Mouse (Mus musculus) lung, postnatal 10 days (tissue): Measurements from ENCODE around the gene Nr1i3.
A peak's percentile ranks its signal among the peaks of the same experiment; 100 is the strongest.

Source experiments
- DNase-seq: peaks from one replicate; pipeline ENCODE4 v3.0.0; 2021

Gene Nr1i3

DNA sequence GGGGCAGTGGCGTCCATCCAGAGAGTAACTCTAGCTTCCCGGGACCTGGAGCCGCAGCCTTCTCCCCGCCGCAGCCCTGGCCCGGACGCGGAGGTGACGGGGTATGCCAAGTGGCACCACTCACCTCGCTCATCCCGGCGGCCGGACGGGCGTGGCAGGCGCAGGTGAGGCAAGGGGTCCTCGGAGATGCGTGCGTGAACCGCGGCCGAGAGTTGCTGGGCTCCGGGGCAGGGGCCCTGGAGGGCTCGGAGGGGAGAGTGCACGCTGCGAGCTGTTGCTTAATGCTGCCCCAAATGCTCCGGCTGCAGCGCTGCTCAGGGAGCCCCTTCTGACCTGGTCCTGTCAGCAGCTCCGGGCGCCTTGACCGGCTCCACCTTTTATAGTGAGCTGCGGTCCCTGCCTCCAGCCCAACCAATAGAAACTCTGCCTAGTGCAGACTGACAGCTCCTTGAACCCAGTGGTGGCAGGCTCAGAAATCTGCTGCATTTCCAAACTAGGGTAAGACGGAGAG, 17.8 kb upstream of the Nr1i3 start, which contains the start of gene Pcp4l1:
Gene Pcp4l1 (minus strand): TSS at position 382 of the 511 bp plus-strand sequence.
- peak; percentile 67 for DNase-seq

DNA sequence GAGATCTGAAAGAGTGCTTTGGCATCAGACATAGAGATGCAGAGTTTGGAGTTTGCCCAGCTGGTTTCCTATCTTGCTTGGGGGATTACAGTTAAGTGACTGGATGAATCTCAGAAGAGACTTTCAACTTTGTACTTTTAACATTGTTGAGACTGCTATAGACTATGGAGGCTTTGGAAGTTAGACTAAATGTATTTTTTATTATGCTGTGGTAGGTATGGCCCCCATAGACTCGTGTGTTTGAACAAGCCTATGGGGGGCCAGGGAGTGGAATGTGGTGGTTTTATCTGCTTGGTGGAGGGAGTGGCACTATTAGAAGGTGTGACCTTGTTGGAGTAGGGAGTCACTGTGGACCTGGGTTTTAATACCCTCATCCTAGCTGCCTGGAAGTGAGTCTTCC, 14.2 kb upstream of the Nr1i3 start:
- no peak for DNase-seq

DNA sequence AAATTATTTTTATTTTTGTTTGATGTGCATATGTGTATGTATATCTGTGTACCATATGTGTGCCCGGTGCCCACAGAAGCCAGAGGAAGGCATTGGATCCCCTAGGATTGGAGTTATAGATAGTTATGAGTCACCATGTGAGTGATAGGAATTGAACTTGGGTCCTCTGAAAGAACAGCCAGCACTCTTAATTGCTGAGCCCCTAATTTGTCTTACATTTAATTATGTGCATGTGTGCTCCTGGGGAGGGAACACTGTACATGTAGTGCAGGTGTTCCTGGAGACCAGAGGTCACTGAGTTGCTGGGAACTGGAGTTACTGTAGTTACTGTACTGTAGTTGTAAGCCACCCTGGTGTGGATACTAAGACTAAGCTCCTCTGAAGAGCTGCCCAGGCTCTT, 13.0 kb upstream of the Nr1i3 start:
- no peak for DNase-seq

- DNase-seq, result no peak
Measured at GRCm38 (mm10) chr1:171203471-171204248, 10.1 kb upstream of the Nr1i3 start.

DNA sequence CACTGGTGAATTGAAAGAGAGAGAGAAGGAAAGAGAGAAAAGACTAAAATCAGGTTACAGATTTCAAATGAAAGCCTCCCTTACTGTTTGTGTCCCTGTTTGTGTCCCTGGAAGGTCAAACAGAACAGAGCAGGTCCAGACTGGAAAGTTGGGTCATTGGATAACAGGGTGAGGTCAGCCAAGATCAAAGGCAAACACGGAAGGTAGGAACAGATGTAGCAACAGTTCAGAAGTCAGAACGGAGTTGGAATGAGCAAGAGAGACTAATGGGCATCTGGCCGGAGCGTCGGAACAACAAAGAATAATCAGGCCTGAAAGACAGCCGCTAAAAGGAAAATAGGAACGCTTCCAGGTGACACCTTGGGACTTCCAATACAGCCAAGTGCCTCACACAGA, 9.5 kb upstream of the Nr1i3 start:
- no peak for DNase-seq

GRCm38 (mm10) chr1:171205704-171206493, 7.9 kb upstream of the Nr1i3 start:
- DNase-seq, result no peak

- no peak for DNase-seq
Measured at GRCm38 (mm10) chr1:171209409-171209808, 4.4 kb upstream of the Nr1i3 start.

DNA sequence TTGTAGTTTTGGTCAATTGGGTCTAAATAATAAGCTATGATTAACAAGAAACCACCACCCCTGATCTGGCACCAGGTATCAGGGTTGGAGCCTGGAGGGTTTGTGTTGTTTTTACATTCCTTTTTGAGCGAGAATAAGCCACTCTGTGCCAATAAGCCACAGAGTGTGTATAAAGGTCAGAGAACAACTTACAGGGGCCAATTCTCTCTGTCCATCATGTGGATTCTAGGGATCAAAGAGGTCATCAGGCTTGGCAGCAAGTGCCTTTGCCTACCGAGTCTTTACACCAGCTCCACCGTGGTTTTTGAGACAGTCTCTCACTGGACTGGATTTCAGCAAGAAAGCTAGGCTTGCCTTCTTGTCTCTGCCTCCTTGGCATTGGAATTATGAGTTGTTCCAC, 916 bp upstream of the Nr1i3 start:
- DNase-seq, result no peak

DNA sequence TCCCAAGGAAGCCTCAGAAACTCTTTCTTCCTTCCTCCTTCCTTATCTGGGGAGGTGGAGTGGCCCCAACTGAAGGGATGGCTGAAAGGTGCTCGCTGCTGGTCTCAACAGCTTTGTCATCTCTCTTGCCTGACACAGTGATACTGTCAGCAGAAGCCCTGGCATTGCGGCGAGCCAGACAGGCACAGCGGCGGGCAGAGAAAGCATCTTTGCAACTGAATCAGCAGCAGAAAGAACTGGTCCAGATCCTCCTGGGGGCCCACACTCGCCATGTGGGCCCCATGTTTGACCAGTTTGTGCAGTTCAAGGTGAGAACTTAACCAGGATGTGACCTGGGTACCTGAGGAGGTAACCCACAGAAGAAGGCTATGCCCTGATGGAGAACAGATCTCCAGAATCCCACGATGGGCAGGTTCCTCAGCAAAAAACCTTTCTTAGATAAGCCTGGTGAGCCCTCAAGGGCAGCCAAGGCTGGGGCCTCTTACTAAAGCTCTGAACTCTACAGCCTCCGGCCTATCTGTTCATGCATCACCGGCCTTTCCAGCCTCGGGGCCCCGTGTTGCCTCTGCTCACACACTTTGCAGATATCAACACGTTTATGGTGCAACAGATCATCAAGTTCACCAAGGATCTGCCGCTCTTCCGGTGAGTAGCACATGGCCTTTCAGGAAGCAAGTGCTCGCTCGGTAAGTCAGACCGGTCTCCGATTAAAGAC, 2.6 kb downstream of the Nr1i3 start:
- no peak for DNase-seq

- DNase-seq, result peak; percentile 90
Measured at GRCm38 (mm10) chr1:171220871-171221270, 7.1 kb downstream of the Nr1i3 start.

DNA sequence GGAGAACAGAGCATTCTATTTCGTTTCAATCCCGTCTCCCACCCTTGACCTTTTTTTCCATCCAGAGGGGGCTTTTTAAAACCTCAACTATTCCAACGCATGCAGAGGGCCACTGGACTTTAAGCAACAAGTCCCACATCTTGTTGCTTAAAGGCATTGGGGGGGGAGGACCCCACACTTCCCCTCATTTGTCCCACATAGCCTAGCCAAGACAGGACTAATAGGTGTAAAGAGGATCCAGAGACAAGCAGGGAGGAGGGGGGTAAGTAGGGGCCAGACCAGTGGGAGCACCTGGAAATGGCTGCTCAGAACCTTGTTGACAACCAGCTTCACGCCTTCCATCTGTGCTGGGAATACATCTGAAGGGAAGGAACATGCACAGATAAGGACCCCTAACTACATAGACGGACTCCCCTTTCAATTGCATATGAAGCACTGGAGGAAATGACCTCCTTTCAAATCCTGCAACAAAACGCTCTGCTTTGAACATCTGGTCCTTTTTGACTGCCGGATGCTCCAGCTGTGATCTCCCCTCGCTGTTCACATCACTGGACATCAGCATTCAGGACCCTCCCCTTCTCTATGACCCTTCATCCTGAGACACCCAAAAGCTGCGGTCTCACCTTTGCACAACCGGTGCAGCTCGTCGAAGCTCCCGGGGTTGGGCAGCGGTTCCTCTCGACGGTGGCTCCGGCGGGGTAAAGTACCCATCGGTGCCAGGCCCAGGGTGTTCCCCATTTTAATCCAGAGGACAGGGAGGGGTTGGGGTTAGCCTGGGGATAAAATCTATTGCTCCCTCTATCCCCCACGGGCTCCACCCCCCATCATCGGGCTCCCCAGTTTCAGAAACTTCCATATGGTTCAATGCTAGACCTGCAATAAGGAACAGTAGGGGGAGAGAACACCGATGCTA, 7.8 kb downstream of the Nr1i3 start:
- peak; percentile 40 for DNase-seq

DNA sequence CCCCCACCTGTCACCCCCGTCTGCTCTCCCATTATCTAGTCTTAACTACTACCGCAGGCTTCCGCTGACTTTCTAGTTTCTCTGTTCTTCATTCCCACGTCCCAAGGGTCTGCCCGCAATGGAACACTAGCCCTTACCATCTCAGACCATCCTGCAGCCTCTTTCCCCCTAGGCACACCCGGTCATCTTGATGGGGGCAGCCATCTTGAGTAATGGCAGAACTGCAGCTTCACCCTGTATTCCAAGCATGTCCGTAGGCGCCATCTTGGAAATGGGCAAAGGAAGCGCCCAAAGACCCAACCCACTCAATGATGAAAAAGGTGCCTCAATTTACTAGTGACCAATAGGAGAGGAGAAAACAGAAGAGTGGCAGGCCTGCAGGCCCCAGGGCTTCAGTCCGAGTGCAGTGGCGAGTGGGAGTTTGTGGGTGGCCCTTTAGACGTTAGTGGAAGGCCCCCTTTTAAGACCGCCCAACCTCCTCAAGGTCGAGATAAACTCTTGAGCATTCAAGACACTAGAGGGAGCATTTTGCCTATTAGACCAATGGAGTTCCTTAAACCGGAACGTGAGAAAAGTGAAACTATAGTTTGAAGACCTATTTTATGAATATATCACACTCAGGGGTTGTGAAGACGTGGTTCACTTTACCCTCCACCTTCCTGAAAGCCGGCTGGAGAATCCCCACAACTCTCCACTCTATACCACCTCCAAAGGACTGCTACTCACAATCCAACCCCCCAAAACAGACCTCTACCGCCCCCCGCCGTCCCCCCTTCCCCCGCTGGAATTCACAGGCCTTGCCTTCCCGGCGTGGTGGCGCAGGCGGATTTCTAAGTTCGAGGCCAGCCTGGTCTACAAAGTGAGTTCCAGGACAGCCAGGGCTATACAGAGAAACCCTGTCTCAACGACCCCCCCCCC, 8.7 kb downstream of the Nr1i3 start, which contains the start of gene Tomm40l:
Gene Tomm40l (minus strand): TSS at position 277 of the 918 bp plus-strand sequence.
- peak; percentile 97 for DNase-seq

DNA sequence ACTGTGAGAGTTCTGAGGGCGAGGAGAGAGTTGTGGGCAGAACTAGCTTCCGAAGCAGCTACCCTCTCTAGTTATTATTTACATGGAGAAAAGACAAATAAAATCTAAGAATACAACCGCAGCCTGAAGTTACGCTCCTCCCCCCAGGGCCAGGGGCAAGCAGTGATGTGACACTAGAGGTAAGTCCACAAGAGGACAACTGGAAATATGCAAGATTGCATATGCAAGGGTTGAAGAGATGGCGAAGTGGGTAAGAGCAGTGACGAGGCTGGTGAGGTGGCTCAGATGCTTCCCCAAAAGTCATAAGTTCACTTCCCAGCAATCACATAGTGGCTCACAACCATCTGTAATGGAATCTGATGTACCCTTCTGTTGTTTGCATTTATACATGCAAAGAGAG, 9.4 kb downstream of the Nr1i3 start:
- no peak for DNase-seq

DNA sequence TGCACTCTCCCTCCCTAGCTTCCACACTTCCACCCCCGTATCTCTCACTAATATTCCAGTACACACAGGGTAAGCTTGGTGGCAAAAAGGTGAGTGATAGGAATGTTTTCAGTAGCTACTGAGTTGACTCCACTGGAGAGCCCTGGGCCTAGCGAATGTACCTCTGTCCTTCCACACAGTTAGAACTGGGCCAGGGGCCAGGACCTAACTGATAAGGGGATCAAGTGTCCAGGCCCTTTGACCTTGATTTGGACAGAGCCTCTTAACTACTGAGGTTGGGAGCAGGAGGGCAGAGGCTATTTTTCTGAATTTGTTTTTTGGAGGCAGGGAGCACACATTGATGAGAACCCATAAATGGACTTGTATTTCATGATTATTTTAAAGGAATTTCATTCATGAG, 10.0 kb downstream of the Nr1i3 start:
- DNase-seq, result peak; percentile 38

GRCm38 (mm10) chr1:171224857-171225256, 11.1 kb downstream of the Nr1i3 start, which contains the start of gene Apoa2:
Apoa2 (plus strand) TSS chr1:171225054.
- no peak for DNase-seq

GRCm38 (mm10) chr1:171226780-171227179, 13.0 kb downstream of the Nr1i3 start:
- no peak for DNase-seq

DNA sequence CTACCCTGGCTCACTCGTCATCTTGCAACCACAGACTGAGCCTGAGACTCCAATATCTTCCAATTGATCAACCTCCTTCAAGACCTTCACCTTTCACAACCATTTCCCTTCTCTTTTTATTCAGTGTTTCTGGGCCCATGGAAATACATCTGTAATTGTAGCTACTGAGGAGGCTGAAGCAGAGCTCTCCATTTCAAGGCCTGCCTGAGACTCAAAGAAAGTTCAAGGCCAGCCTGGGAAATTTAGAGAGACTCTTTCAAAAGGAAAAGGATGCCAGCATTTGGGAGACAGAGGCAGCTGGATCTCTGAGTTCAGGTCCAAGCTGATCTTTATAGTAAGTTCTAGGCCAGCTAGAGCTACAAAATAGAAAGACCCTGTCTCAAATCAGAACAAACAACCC, 14.1 kb downstream of the Nr1i3 start:
- DNase-seq, result no peak

DNA sequence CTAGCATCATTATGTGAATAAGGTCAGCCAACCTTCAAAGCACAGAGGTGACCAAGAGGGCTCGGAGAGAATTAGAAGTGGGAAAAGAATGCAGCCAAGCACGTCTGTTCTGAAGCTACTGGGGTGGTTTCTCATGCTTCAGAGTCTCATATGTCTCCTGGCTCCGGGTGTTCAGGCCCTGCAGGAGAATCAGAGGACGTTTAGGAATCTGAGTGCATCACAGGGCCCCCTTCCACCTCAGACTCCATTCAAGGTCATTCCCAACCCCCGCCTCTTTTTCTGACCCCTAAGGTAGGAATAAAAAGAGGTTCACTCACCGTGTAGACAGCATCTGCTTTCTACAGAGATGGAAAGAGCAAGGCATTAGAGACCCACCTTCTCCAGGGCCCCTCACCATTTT, 16.0 kb downstream of the Nr1i3 start:
- no peak for DNase-seq

DNA sequence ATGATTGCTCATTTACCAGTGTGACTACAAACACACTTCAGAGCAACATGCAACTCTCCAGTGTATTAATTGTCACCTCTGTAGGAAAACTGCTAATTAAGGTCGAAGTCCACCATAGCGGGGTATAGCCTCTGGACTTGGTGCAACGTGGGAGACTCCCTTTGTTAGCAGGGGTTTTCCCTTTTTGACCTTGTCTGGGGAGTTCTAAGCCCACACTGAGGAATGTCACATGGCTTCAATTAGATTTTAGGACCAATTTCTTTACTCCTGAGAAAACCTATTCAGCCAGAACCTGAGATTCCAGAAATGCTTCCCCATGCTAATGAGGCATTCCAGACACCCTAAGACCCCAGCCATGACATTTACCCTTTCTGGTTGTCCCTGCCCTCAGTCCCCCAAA, 16.4 kb downstream of the Nr1i3 start:
- DNase-seq, result no peak

DNA sequence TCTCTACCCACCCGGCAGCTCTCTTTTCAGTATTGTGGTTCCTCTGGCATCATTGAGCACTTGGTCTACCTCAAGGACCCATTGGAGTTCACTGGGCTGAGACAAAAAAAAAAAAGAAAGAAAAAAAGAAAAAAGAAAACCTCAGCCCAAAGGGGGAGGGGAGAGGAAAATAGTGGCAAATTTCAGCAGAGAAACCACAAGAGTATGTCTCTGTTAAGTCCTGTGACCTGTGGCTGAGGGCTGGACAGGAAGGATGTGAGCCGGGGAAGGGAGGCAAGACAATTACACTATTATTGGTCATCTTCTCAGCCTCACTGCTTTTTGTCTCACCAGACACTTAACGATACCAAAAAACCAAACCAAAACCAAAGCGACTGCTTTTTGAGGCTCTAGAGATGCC, 18.1 kb downstream of the Nr1i3 start:
- DNase-seq, result no peak

- DNase-seq, result no peak
Measured at GRCm38 (mm10) chr1:171232348-171232747, 18.6 kb downstream of the Nr1i3 start.
